Mouse (Mus musculus): ENCODE measurements at regions not wholly inside any gene's neighbourhood (a gene's known extent, or its start where the extent isn't known, plus 50 kb on each side); places are given as distances from the start of the nearest gene placed in this dataset.

DNA sequence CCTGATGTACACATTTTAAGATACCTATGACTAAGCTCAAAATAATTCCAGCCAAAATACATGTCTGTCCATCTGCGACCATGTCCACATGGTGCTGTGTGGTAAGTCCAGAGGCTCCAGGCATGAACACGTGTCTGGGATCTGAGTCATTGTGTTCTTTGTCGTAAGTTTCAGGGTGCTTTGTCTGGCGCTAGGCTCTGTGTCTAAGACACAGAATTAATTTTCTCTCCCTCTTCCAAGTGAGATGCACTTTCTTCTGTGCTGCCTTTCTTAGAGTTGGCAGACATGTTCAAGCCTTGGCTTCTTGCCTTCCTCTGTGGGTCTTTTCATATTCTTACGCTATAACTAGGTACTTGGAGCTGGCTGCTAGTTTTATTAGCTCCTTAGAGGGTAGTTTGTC is 573.5 kb upstream of the Fam98a start:
- Histone ChIP-seq H3K36me3 (ENCODE audit: control insufficient read depth, insufficient read depth, low read length, poor library complexity, severe bottlenecking) (no peaks in the 10 kb centered on the region), H3K9ac (ENCODE audit: insufficient read depth, low read depth, low read length, poor library complexity, severe bottlenecking) (no peak overlapping the region), H3K27ac (ENCODE audit: insufficient read depth, low read depth, low read length, poor library complexity, severe bottlenecking) (no peak overlapping the region), H3K4me3 (ENCODE audit: insufficient read depth in 1 of 2, low read depth in 1 of 2, low read length in 2 of 2, poor library complexity in 1 of 2, severe bottlenecking in 1 of 2) (no peak overlapping the region), H3K4me1 (ENCODE audit: control insufficient read depth in 2 of 2, insufficient read depth in 2 of 2, low read length in 2 of 2, poor library complexity in 1 of 2) (no peaks in the 10 kb centered on the region), H3K9me3 (ENCODE audit: control insufficient read depth, insufficient read depth, low read depth, low read length) (no peaks in the 10 kb centered on the region)
- in situ Hi-C loops (cut with MboI; ENCODE audit: low sequenced_read_pairs in 2 of 2, unreplicated experiment in 2 of 2) = no loop called here
- TF ChIP-seq CHD2 (IDR thresholded peaks at IDR 0.05; ENCODE audit: low read depth, low read length) (no peak), ZNF384 (IDR thresholded peaks at IDR 0.05; ENCODE audit: low read depth, low read length) (no peak), ZC3H11A (IDR thresholded peaks at IDR 0.05; ENCODE audit: borderline replicate concordance, low read depth, low read length) (no peak), MAFK (IDR thresholded peaks at IDR 0.05; ENCODE audit: insufficient read depth, low read depth, low read length) (no peak), HCFC1 (IDR thresholded peaks at IDR 0.05; ENCODE audit: borderline replicate concordance, insufficient read depth, low read length) (no peak)
- no peak for DNase-seq (ENCODE audit: low read depth, low spot score)

- H3K27ac ChIP-seq (ENCODE audit: insufficient read depth, low read depth, low read length, poor library complexity, severe bottlenecking) = no peak overlapping the region
- H3K9me3 ChIP-seq (ENCODE audit: control insufficient read depth, insufficient read depth, low read depth, low read length) = no peaks in the 10 kb centered on the region
- H3K4me1 ChIP-seq (ENCODE audit: control insufficient read depth in 2 of 2, insufficient read depth in 2 of 2, low read length in 2 of 2, poor library complexity in 1 of 2) = peaks cover 3 to 9% of the 10 kb centered on the region in 2 experiments; a peak in 3 of 4 replicates
- TF ChIP-seq MAFK (IDR thresholded peaks at IDR 0.05; ENCODE audit: insufficient read depth, low read depth, low read length) = no peak
- peak; percentile 44; the same call in 1 of the 2 replicates for TF ChIP-seq CHD2 (IDR thresholded peaks at IDR 0.05; ENCODE audit: low read depth, low read length)
- TF ChIP-seq HCFC1 (IDR thresholded peaks at IDR 0.05; ENCODE audit: borderline replicate concordance, insufficient read depth, low read length) = no peak
- TF ChIP-seq ZC3H11A (IDR thresholded peaks at IDR 0.05; ENCODE audit: borderline replicate concordance, low read depth, low read length) = no peak
- no peak for TF ChIP-seq ZNF384 (IDR thresholded peaks at IDR 0.05; ENCODE audit: low read depth, low read length)
- H3K4me3 ChIP-seq (ENCODE audit: insufficient read depth in 1 of 2, low read depth in 1 of 2, low read length in 2 of 2, poor library complexity in 1 of 2, severe bottlenecking in 1 of 2) = no peak overlapping the region
- no peak overlapping the region for H3K9ac ChIP-seq (ENCODE audit: insufficient read depth, low read depth, low read length, poor library complexity, severe bottlenecking)
- H3K36me3 ChIP-seq (ENCODE audit: control insufficient read depth, insufficient read depth, low read length, poor library complexity, severe bottlenecking) = no peaks in the 10 kb centered on the region
- in situ Hi-C loops (cut with MboI; ENCODE audit: low sequenced_read_pairs in 2 of 2, unreplicated experiment in 2 of 2) = no loop called here
- peak; percentile 83 for DNase-seq (ENCODE audit: low read depth, low spot score)
Observed at GRCm38 (mm10) chr17:76111315-76112195, 559.8 kb upstream of the Fam98a start.

GRCm38 (mm10) chr17:76110856-76111255 is 559.1 kb upstream of the Fam98a start:
- peaks cover 3 to 9% of the 10 kb centered on the region in 2 experiments; a peak in 3 of 4 replicates for H3K4me1 ChIP-seq (ENCODE audit: control insufficient read depth in 2 of 2, insufficient read depth in 2 of 2, low read length in 2 of 2, poor library complexity in 1 of 2)
- TF ChIP-seq MAFK (IDR thresholded peaks at IDR 0.05; ENCODE audit: insufficient read depth, low read depth, low read length) (no peak), ZC3H11A (IDR thresholded peaks at IDR 0.05; ENCODE audit: borderline replicate concordance, low read depth, low read length) (no peak), ZNF384 (IDR thresholded peaks at IDR 0.05; ENCODE audit: low read depth, low read length) (no peak), CHD2 (IDR thresholded peaks at IDR 0.05; ENCODE audit: low read depth, low read length) (no peak), HCFC1 (IDR thresholded peaks at IDR 0.05; ENCODE audit: borderline replicate concordance, insufficient read depth, low read length) (no peak)
- H3K27ac ChIP-seq (ENCODE audit: insufficient read depth, low read depth, low read length, poor library complexity, severe bottlenecking) = no peak overlapping the region

DNA sequence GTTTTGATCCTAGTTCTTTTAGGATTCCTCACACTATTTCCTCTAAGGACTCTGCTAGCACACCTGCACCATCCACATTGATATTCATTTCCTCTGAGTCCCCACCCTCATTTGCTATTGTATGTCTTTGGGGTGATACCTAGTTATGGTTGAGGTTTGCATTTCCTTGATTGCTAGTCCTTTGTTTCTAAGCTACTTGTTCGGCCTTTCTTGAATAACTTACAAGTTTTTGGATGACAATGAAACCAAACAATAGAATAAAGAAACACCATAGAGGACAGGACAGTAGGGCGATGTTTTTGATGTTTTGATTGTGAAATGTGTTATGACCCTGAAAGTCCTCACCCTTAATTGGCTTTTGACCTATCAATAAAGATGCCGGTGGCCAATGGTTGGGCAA is 531.8 kb upstream of the Fam98a start:
- no peak for TF ChIP-seq CHD2 (IDR thresholded peaks at IDR 0.05; ENCODE audit: low read depth, low read length)
- TF ChIP-seq ZC3H11A (IDR thresholded peaks at IDR 0.05; ENCODE audit: borderline replicate concordance, low read depth, low read length) = no peak
- no peak for TF ChIP-seq MAFK (IDR thresholded peaks at IDR 0.05; ENCODE audit: insufficient read depth, low read depth, low read length)
- TF ChIP-seq HCFC1 (IDR thresholded peaks at IDR 0.05; ENCODE audit: borderline replicate concordance, insufficient read depth, low read length) = no peak
- TF ChIP-seq ZNF384 (IDR thresholded peaks at IDR 0.05; ENCODE audit: low read depth, low read length) = no peak
- Histone ChIP-seq H3K9me3 (ENCODE audit: control insufficient read depth, insufficient read depth, low read depth, low read length) (no peaks in the 10 kb centered on the region), H3K36me3 (ENCODE audit: control insufficient read depth, insufficient read depth, low read length, poor library complexity, severe bottlenecking) (no peaks in the 10 kb centered on the region), H3K9ac (ENCODE audit: insufficient read depth, low read depth, low read length, poor library complexity, severe bottlenecking) (no peak overlapping the region), H3K4me1 (ENCODE audit: control insufficient read depth in 2 of 2, insufficient read depth in 2 of 2, low read length in 2 of 2, poor library complexity in 1 of 2) (no peaks in the 10 kb centered on the region), H3K27ac (ENCODE audit: insufficient read depth, low read depth, low read length, poor library complexity, severe bottlenecking) (no peak overlapping the region), H3K4me3 (ENCODE audit: insufficient read depth in 1 of 2, low read depth in 1 of 2, low read length in 2 of 2, poor library complexity in 1 of 2, severe bottlenecking in 1 of 2) (no peak overlapping the region)
- DNase-seq (ENCODE audit: low read depth, low spot score) = peak; percentile 27
- in situ Hi-C loops (cut with MboI; ENCODE audit: low sequenced_read_pairs in 2 of 2, unreplicated experiment in 2 of 2) = no loop called here

More at GRCm38 (mm10) chr17:76110856-76111255, 559.1 kb upstream of the Fam98a start:
- in situ Hi-C loops (cut with MboI; ENCODE audit: low sequenced_read_pairs in 2 of 2, unreplicated experiment in 2 of 2) = no loop called here
- Histone ChIP-seq H3K36me3 (ENCODE audit: control insufficient read depth, insufficient read depth, low read length, poor library complexity, severe bottlenecking) (no peaks in the 10 kb centered on the region), H3K9me3 (ENCODE audit: control insufficient read depth, insufficient read depth, low read depth, low read length) (no peaks in the 10 kb centered on the region), H3K4me3 (ENCODE audit: insufficient read depth in 1 of 2, low read depth in 1 of 2, low read length in 2 of 2, poor library complexity in 1 of 2, severe bottlenecking in 1 of 2) (no peak overlapping the region), H3K9ac (ENCODE audit: insufficient read depth, low read depth, low read length, poor library complexity, severe bottlenecking) (no peak overlapping the region)
- no peak for DNase-seq (ENCODE audit: low read depth, low spot score)
